Mouse (Mus musculus) left cerebral cortex, postnatal 36 days (tissue): ENCODE data around the gene Nkd1. TPM values are rescaled to one million over a fixed set of nuclear protein-coding genes. Genes with fewer than 3 reads are reported as not detected.

ENCODE experiments used
- DNase-seq, 2 experiments: peaks; one replicate each; pipeline ENCODE4 v3.0.0; 2021 to 2022; ENCODE audit warnings: low spot score in 2 of 2, mixed read lengths in 1 of 2
- intact Hi-C: fragments of 180-260 bp; cut with DNase I; formaldehyde crosslinking; loops from one replicate; pipeline ENCODE4 v1.15.1; 2025
- total RNA-seq, 2 experiments: library from RNA; stranded (reverse); gene quantifications; 2 replicates each; pipeline ENCODE4 v1.2.3; 2021

Gene Nkd1
- total RNA-seq, 2 experiments from 2014 or later = 18.8 to 18.9 TPM

- intact Hi-C loops = no loop called here
- no peak for DNase-seq
These were observed 114.6 kb downstream of the Nkd1 start, which contains the start of gene Snx20 for GRCm38 (mm10) chr8:88635474-88636397. Gene Snx20, minus strand, starts transcription at chr8:88636128.

- no peak for DNase-seq
- intact Hi-C loops = no loop called here
These were observed 116.2 kb downstream of the Nkd1 start for GRCm38 (mm10) chr8:88637092-88638000.

- intact Hi-C loops = no loop called here
These were observed 117.8 kb downstream of the Nkd1 start for GRCm38 (mm10) chr8:88638908-88639307.

GRCm38 (mm10) chr8:88642734-88643564, 121.8 kb downstream of the Nkd1 start:
- intact Hi-C loops = no loop called here
- DNase-seq = no peak

More at GRCm38 (mm10) chr8:88638908-88639307, 117.8 kb downstream of the Nkd1 start:
- DNase-seq = no peak

Other genes with a start within 250 kb of the Nkd1 start
- 1 to 10 TPM; 4.7 TPM for gene Adcy7, start 249.0 kb upstream of the Nkd1 start, total RNA-seq
- gene Brd7, start 159.2 kb upstream of the Nkd1 start, total RNA-seq = 10 to 100 TPM; 48.2 to 66.4 TPM
- 1 to 10 TPM; 1.6 to 1.7 TPM for gene Snx20, start 114.8 kb downstream of the Nkd1 start, total RNA-seq
- under 1 TPM; 0.27 to 0.45 TPM for gene Nod2, start 126.0 kb downstream of the Nkd1 start, total RNA-seq
- gene Cyld, start 175.7 kb downstream of the Nkd1 start, total RNA-seq = 100 to 1,000 TPM in 1 of 2 experiments, 10 to 100 TPM in 1; 91.2 to 111 TPM